Mouse (Mus musculus): ENCODE data around the gene Txn1.

- TF ChIP-seq E2F4 (IDR thresholded peaks at IDR 0.05; ENCODE audit: insufficient read depth) (no peak), TCF12 (IDR thresholded peaks at IDR 0.05; ENCODE audit: insufficient read depth, poor library complexity, severe bottlenecking) (no peak), POLR2A (IDR thresholded peaks at IDR 0.05; ENCODE audit: insufficient read length, low read depth) (no peak), POLR2AphosphoS2 (IDR thresholded peaks at IDR 0.05; ENCODE audit: insufficient read length, low read depth) (no peak), MAX (IDR thresholded peaks at IDR 0.05; ENCODE audit: low read depth) (no peak), USF1 (IDR thresholded peaks at IDR 0.05; ENCODE audit: low read depth) (no peak), SRF (IDR thresholded peaks at IDR 0.05; ENCODE audit: control insufficient read depth, insufficient read length, low read depth) (no peak), MYOG (IDR thresholded peaks at IDR 0.05; ENCODE audit: control insufficient read depth in 1 of 3, insufficient read depth in 1 of 3, insufficient read length in 2 of 3, low read depth in 2 of 3) (no peak), MYOD1 (IDR thresholded peaks at IDR 0.05; ENCODE audit: control insufficient read depth in 1 of 3, insufficient read length in 2 of 3, low read depth in 2 of 3) (no peak), TCF3 (IDR thresholded peaks at IDR 0.05; ENCODE audit: insufficient read length, low read depth) (no peak), CEBPB (IDR thresholded peaks at IDR 0.05; ENCODE audit: insufficient read depth, poor library complexity, severe bottlenecking) (no peak), REST (IDR thresholded peaks at IDR 0.05; ENCODE audit: insufficient read depth, insufficient read length) (no peak)
Observed at GRCm38 (mm10) chr4:57974400-57975117, 18.3 kb upstream of the Txn1 start.
